Mouse (Mus musculus): ENCODE measurements around the gene Hip1.

DNA sequence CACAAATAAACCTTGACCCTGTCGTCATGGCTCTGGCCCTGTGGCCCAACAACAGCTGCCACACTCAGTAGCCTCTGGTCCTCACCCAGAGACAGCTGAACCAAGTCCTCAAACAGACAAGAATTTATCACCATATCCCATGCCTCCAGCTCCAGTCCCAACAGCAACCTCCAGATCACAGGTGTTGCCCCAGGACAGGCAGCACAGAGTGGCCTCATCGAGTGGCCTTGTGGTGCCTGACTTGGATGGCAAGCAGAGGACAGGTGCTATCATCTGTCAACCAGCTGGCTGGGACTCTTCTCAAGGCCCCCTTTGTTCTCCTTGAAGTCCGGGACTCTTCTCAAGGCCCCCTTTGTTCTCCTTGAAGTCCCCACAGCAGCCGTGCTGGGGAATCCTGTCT, 31.8 kb downstream of the Hip1 start:
- TF ChIP-seq CTCF (IDR thresholded peaks at IDR 0.05) (no peak), POLR2A (IDR thresholded peaks at IDR 0.05; ENCODE audit: insufficient read depth, low read depth, low read length) (no peak), EP300 (IDR thresholded peaks at IDR 0.05; ENCODE audit: insufficient read depth, low read depth, low read length) (no peak)

Measured in heart, adult 2 months (tissue).